In the genomic region with DNA sequence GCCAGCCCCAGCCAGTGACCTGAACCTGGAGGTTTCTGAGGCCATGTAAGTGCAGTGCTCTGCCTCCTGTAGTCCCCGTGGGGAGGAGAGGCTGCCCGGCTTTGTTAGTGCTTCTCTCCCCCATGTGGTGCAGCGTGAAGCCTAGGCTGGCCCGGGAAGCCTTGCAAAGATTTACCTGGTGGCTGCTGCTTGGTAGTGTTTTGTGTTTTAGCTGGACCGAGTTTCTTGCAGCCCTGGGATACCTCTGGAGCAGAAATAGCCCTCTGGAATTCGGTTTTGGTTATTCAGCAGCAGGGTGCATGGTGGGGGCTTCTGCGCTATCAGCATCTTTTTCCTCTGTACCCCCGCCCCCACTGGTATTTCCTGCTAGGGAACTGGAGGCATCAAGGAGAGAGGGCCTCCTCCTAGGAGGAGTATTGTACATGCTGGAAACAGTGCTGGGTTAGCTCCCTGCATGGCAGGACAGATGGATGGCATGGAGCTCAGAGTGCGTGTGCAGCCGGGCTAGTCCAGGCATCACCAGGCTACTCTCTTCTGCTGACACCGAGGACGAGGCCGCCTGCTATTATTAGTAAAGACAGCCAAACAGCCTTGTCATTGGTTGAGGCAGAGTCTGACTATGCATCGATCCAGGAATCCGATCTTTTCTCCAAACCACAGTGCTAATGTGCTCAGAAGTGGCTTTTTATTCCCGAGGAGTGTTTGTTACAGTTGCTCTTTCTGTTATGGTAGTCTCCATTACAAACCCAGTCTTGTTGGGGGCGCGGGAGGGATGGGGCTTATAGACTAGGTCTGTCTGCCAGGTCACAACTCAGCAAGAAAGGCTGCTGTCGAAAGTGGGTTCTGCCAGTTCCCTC, we compare ENCODE assay signal across 8 mouse cellular contexts.
DNase-seq lines count a peak whose midpoint lies in the region; ATAC-seq lines count a peak whose summit lies in the region.

No protein-coding gene starts in this region.

- H3K27me3 ChIP-seq in heart, embryonic 13.5 days (replicated peaks) = no peaks in the 10 kb centered on the region
- no peaks in the 10 kb centered on the region for H3K27me3 ChIP-seq in forebrain, embryonic 15.5 days
- peaks cover 18% of the 10 kb centered on the region for H3K27me3 ChIP-seq in liver, embryonic 15.5 days
- no peaks in the 10 kb centered on the region for H3K27me3 ChIP-seq in stomach, embryonic 16.5 days (ENCODE audit: control insufficient read depth, insufficient read depth, low read length)

- peak overlapping the region; percentile 64 for H3K4me3 ChIP-seq in heart, embryonic 13.5 days
- H3K4me3 ChIP-seq in forebrain, embryonic 15.5 days = peak overlapping the region; percentile 79
- H3K4me3 ChIP-seq in liver, embryonic 15.5 days (replicated peaks) = peak overlapping the region; percentile 48
- H3K4me3 ChIP-seq in stomach, embryonic 16.5 days (replicated peaks; ENCODE audit: low read length) = peak overlapping the region; percentile 63

- 3% methylated on average over 19 of the region's 19 CpGs for WGBS in heart, embryonic 13.5 days
- 1% methylated on average over 19 of the region's 19 CpGs for WGBS in forebrain, embryonic 15.5 days
- 25% methylated on average over 19 of the region's 19 CpGs for WGBS in liver, embryonic 15.5 days (ENCODE audit: insufficient replicate concordance)
- 10% methylated on average over 19 of the region's 19 CpGs for WGBS in stomach, embryonic 16.5 days

- H3K27ac ChIP-seq in heart, embryonic 13.5 days (replicated peaks) = peak overlapping the region; percentile 97
- peak overlapping the region; percentile 98 for H3K27ac ChIP-seq in forebrain, embryonic 15.5 days (replicated peaks)
- 0 out of 2 replicates have a peak overlapping the region, but pooled peaks have one; percentile 29 for H3K27ac ChIP-seq in liver, embryonic 15.5 days (replicated peaks)
- peak overlapping the region; percentile 94 for H3K27ac ChIP-seq in stomach, embryonic 16.5 days (ENCODE audit: low read length)

- H3K4me1 ChIP-seq in heart, embryonic 13.5 days = peaks cover 86% of the 10 kb centered on the region
- peaks cover 48% of the 10 kb centered on the region for H3K4me1 ChIP-seq in forebrain, embryonic 15.5 days
- H3K4me1 ChIP-seq in liver, embryonic 15.5 days (replicated peaks) = peaks cover 9% of the 10 kb centered on the region
- peaks cover 37% of the 10 kb centered on the region for H3K4me1 ChIP-seq in stomach, embryonic 16.5 days (ENCODE audit: control insufficient read depth, insufficient read depth, low read length)

- no peak for ATAC-seq in heart, embryonic 13.5 days (ENCODE audit: extremely low read depth, insufficient number of reproducible peaks, low FRiP score, low TSS enrichment)
- ATAC-seq in forebrain, embryonic 15.5 days (replicated peaks) = peak; percentile 82
- no peak for ATAC-seq in liver, embryonic 15.5 days (ENCODE audit: insufficient read depth)
- ATAC-seq in stomach, embryonic 16.5 days (ENCODE audit: insufficient read depth, low FRiP score) = peak; percentile 26; the same call in 1 of the 2 replicates

- H3K4me2 ChIP-seq in heart, embryonic 13.5 days = peak overlapping the region; percentile 85
- H3K4me2 ChIP-seq in forebrain, embryonic 15.5 days (replicated peaks) = peak overlapping the region; percentile 75
- H3K4me2 ChIP-seq in liver, embryonic 15.5 days = peak overlapping the region; percentile 63
- peak overlapping the region; percentile 84 for H3K4me2 ChIP-seq in stomach, embryonic 16.5 days (ENCODE audit: low read depth, low read length)

- no peaks in the 10 kb centered on the region for H3K36me3 ChIP-seq in heart, embryonic 13.5 days
- no peaks in the 10 kb centered on the region for H3K36me3 ChIP-seq in forebrain, embryonic 15.5 days
- H3K36me3 ChIP-seq in liver, embryonic 15.5 days (replicated peaks) = no peaks in the 10 kb centered on the region
- no peaks in the 10 kb centered on the region for H3K36me3 ChIP-seq in stomach, embryonic 16.5 days (ENCODE audit: control insufficient read depth, insufficient read depth, low read length)

- intact Hi-C loops in gastrocnemius, postnatal 14 days (cut with DNase I; ENCODE audit: low total_unique reads) = no loop called here

- H3K9me3 ChIP-seq in heart, embryonic 13.5 days = no peaks in the 10 kb centered on the region
- H3K9me3 ChIP-seq in forebrain, embryonic 15.5 days = no peaks in the 10 kb centered on the region
- H3K9me3 ChIP-seq in liver, embryonic 15.5 days (replicated peaks) = no peaks in the 10 kb centered on the region
- no peaks in the 10 kb centered on the region for H3K9me3 ChIP-seq in stomach, embryonic 16.5 days (replicated peaks; ENCODE audit: control insufficient read depth, low read length)

- peak overlapping the region; percentile 90 for H3K9ac ChIP-seq in heart, embryonic 13.5 days
- peak overlapping the region; percentile 97 for H3K9ac ChIP-seq in forebrain, embryonic 15.5 days (replicated peaks)
- H3K9ac ChIP-seq in liver, embryonic 15.5 days = peak overlapping the region; percentile 15; the same call in 1 of the 2 replicates
- peak overlapping the region; percentile 88 for H3K9ac ChIP-seq in stomach, embryonic 16.5 days (ENCODE audit: low read length)

- no peak for DNase-seq in heart, adult 9 months (ENCODE audit: low spot score in 2 of 2)
- peak; percentile 63 for DNase-seq in cerebellum, adult 11 months
- DNase-seq in kidney, postnatal 10 days = peak; percentile 66
- DNase-seq in gastrocnemius, postnatal 14 days = no peak

Comparison
In these comparisons a context has a peak if more than half of its experiments do, and no peak if none do; other contexts are left out.
1. ATAC-seq: peak in forebrain, embryonic 15.5 days (single experiment) and stomach, embryonic 16.5 days (single experiment); none in heart, embryonic 13.5 days (single experiment) and liver, embryonic 15.5 days (single experiment).
2. H3K27ac ChIP-seq: peak in every context shown above with its lines; median percentile 98 in forebrain, embryonic 15.5 days; 97 in heart, embryonic 13.5 days; 94 in stomach, embryonic 16.5 days; 29 in liver, embryonic 15.5 days.
3. H3K9ac ChIP-seq: peak in every context shown above with its lines; median percentile 97 in forebrain, embryonic 15.5 days; 90 in heart, embryonic 13.5 days; 88 in stomach, embryonic 16.5 days; 15 in liver, embryonic 15.5 days.
4. DNase-seq: peak in cerebellum, adult 11 months (single experiment) and kidney, postnatal 10 days (single experiment); none in heart, adult 9 months (0 of 2) and gastrocnemius, postnatal 14 days (single experiment).
5. Peak in every context shown above with its lines, with median percentiles within 50 percentile points of each other: H3K4me2 ChIP-seq and H3K4me3 ChIP-seq.